Mouse (Mus musculus): ENCODE results near the gene 6030498E09Rik.

GRCm38 (mm10) chrX:38996265-38996664 is 223.8 kb downstream of the 6030498E09Rik start:
- no peak for TF ChIP-seq CTCF (IDR thresholded peaks at IDR 0.05; ENCODE audit: borderline replicate concordance, insufficient read depth, low read depth, low read length)
- TF ChIP-seq POLR2A (IDR thresholded peaks at IDR 0.05; ENCODE audit: borderline replicate concordance, insufficient read depth, low read length): no peak

Data from cerebellum, adult 2 months (tissue).